Mouse (Mus musculus): Measurements from ENCODE around the gene Fermt2. TPM values are rescaled to one million over a fixed set of nuclear protein-coding genes. Genes with fewer than 3 reads are reported as not detected.
A peak's percentile ranks its signal among the peaks of the same experiment; 100 is the strongest.

Fermt2 gene
- 81.2 and 83.2 TPM in 2 replicates for polyA plus RNA-seq (2014; fragmentation: Nextera tagmentation; extraction: Ambion mirVana)

- Histone ChIP-seq H3K4me3 (ENCODE audit: low read depth, low read length) (peak within 1 kb of the TSS; percentile 80), H3K36me3 (replicated peaks; ENCODE audit: control insufficient read depth, insufficient read depth, low read depth, low read length) (no peaks in the 10 kb centered on the region), H3K27ac (replicated peaks; ENCODE audit: low read depth, low read length) (peak within 1 kb of the TSS; percentile 96), H3K4me1 (ENCODE audit: control insufficient read depth, insufficient read depth, low read length) (no peaks in the 10 kb centered on the region), H3K27me3 (ENCODE audit: control insufficient read depth, insufficient read depth, low read length) (no peaks in the 10 kb centered on the region), H3K9me3 (replicated peaks; ENCODE audit: control insufficient read depth, low read length) (no peaks in the 10 kb centered on the region), H3K4me2 (ENCODE audit: low read depth, low read length) (peak within 1 kb of the TSS; percentile 76), H3K9ac (replicated peaks; ENCODE audit: low read length) (peak within 1 kb of the TSS; percentile 87)
- under 1% methylated on average over 81 of the region's 126 CpGs for WGBS
- DNase-seq (ENCODE audit: low spot score) (peak; percentile 91), ATAC-seq (replicated peaks; ENCODE audit: insufficient number of reproducible peaks, low FRiP score, low TSS enrichment, low read depth) (peak; percentile 90)
Measured at GRCm38 (mm10) chr14:45529411-45530363, at the start of gene Fermt2. Gene Fermt2 (minus strand): TSS chr14:45530118.

GRCm38 (mm10) chr14:45566066-45566937 is 36.4 kb upstream of the Fermt2 start:
- peak overlapping the region; percentile 44 for H3K4me2 ChIP-seq (ENCODE audit: low read depth, low read length)
- no peaks in the 10 kb centered on the region for H3K4me1 ChIP-seq (ENCODE audit: control insufficient read depth, insufficient read depth, low read length)
- peak; percentile 85 for DNase-seq (ENCODE audit: low spot score)
- no peak overlapping the region for H3K27ac ChIP-seq (replicated peaks; ENCODE audit: low read depth, low read length)
- no peaks in the 10 kb centered on the region for H3K9me3 ChIP-seq (replicated peaks; ENCODE audit: control insufficient read depth, low read length)
- H3K4me3 ChIP-seq (ENCODE audit: low read depth, low read length) = peak overlapping the region; percentile 21; the same call in 1 of the 2 replicates
- H3K27me3 ChIP-seq (ENCODE audit: control insufficient read depth, insufficient read depth, low read length) = no peaks in the 10 kb centered on the region
- H3K9ac ChIP-seq (replicated peaks; ENCODE audit: low read length) = peak overlapping the region; percentile 41; the same call in 1 of the 2 replicates
- ATAC-seq (replicated peaks; ENCODE audit: insufficient number of reproducible peaks, low FRiP score, low TSS enrichment, low read depth) = no peak; the same call in 1 of the 2 replicates
- no peaks in the 10 kb centered on the region for H3K36me3 ChIP-seq (replicated peaks; ENCODE audit: control insufficient read depth, insufficient read depth, low read depth, low read length)
- WGBS = 17% methylated on average over 32 of the region's 33 CpGs

GRCm38 (mm10) chr14:45565216-45566065 is 35.5 kb upstream of the Fermt2 start:
- no peaks in the 10 kb centered on the region for H3K27me3 ChIP-seq (ENCODE audit: control insufficient read depth, insufficient read depth, low read length)
- H3K27ac ChIP-seq (replicated peaks; ENCODE audit: low read depth, low read length) = peak overlapping the region; percentile 56
- no peaks in the 10 kb centered on the region for H3K36me3 ChIP-seq (replicated peaks; ENCODE audit: control insufficient read depth, insufficient read depth, low read depth, low read length)
- no peaks in the 10 kb centered on the region for H3K9me3 ChIP-seq (replicated peaks; ENCODE audit: control insufficient read depth, low read length)
- 7% methylated on average over 20 of the region's 20 CpGs for WGBS
- H3K4me2 ChIP-seq (ENCODE audit: low read depth, low read length) = peak overlapping the region; percentile 19
- peak overlapping the region; percentile 41; the same call in 1 of the 2 replicates for H3K9ac ChIP-seq (replicated peaks; ENCODE audit: low read length)
- no peak; the same call in 1 of the 2 replicates for ATAC-seq (replicated peaks; ENCODE audit: insufficient number of reproducible peaks, low FRiP score, low TSS enrichment, low read depth)
- DNase-seq (ENCODE audit: low spot score) = peak; percentile 66
- H3K4me1 ChIP-seq (ENCODE audit: control insufficient read depth, insufficient read depth, low read length) = no peaks in the 10 kb centered on the region
- H3K4me3 ChIP-seq (ENCODE audit: low read depth, low read length) = 0 out of 2 replicates have a peak overlapping the region, but pooled peaks have one; percentile 1

GRCm38 (mm10) chr14:45563577-45563976 is 33.7 kb upstream of the Fermt2 start:
- Histone ChIP-seq H3K4me2 (ENCODE audit: low read depth, low read length) (no peak overlapping the region), H3K9me3 (replicated peaks; ENCODE audit: control insufficient read depth, low read length) (no peaks in the 10 kb centered on the region), H3K4me3 (ENCODE audit: low read depth, low read length) (no peak overlapping the region), H3K4me1 (ENCODE audit: control insufficient read depth, insufficient read depth, low read length) (no peaks in the 10 kb centered on the region), H3K27ac (replicated peaks; ENCODE audit: low read depth, low read length) (no peak overlapping the region), H3K9ac (replicated peaks; ENCODE audit: low read length) (no peak overlapping the region), H3K36me3 (replicated peaks; ENCODE audit: control insufficient read depth, insufficient read depth, low read depth, low read length) (no peaks in the 10 kb centered on the region), H3K27me3 (ENCODE audit: control insufficient read depth, insufficient read depth, low read length) (no peaks in the 10 kb centered on the region)
- WGBS = 88% methylated on average over 1 of the region's 1 CpGs
- DNase-seq (ENCODE audit: low spot score) (no peak), ATAC-seq (replicated peaks; ENCODE audit: insufficient number of reproducible peaks, low FRiP score, low TSS enrichment, low read depth) (no peak)

DNA sequence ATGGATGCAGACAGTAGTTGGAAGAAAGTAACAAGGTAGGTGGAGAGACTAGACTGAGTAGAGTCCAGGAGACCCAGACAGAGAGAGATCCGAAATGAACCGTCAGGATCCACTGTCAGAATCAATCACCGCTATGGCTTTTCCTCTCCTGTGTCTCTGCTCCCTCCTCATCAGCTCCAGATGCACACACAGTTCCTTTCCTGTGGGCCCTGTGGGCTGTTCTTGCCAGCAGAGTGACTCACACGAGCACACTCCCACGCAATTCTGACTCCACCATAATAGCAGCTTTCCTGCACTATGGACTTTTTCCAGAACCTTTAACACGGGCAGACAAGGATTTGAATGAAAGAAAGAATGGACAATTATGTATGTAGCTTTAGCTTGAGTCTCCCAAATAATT is 31.8 kb upstream of the Fermt2 start:
- DNase-seq (ENCODE audit: low spot score) (no peak), ATAC-seq (replicated peaks; ENCODE audit: insufficient number of reproducible peaks, low FRiP score, low TSS enrichment, low read depth) (no peak)
- no peak overlapping the region for H3K27ac ChIP-seq (replicated peaks; ENCODE audit: low read depth, low read length)
- no peaks in the 10 kb centered on the region for H3K27me3 ChIP-seq (ENCODE audit: control insufficient read depth, insufficient read depth, low read length)
- no peak overlapping the region for H3K4me2 ChIP-seq (ENCODE audit: low read depth, low read length)
- H3K36me3 ChIP-seq (replicated peaks; ENCODE audit: control insufficient read depth, insufficient read depth, low read depth, low read length) = no peaks in the 10 kb centered on the region
- whole genome bisulfite sequencing = 83% methylated on average over 6 of the region's 6 CpGs
- H3K9ac ChIP-seq (replicated peaks; ENCODE audit: low read length) = no peak overlapping the region
- H3K4me3 ChIP-seq (ENCODE audit: low read depth, low read length) = no peak overlapping the region
- no peaks in the 10 kb centered on the region for H3K4me1 ChIP-seq (ENCODE audit: control insufficient read depth, insufficient read depth, low read length)
- H3K9me3 ChIP-seq (replicated peaks; ENCODE audit: control insufficient read depth, low read length) = no peaks in the 10 kb centered on the region

GRCm38 (mm10) chr14:45559018-45559417 is 29.1 kb upstream of the Fermt2 start:
- no peak overlapping the region for H3K27ac ChIP-seq (replicated peaks; ENCODE audit: low read depth, low read length)
- ATAC-seq (replicated peaks; ENCODE audit: insufficient number of reproducible peaks, low FRiP score, low TSS enrichment, low read depth) (no peak), DNase-seq (ENCODE audit: low spot score) (no peak)
- 89% methylated on average over 1 of the region's 1 CpGs for WGBS
- H3K4me1 ChIP-seq (ENCODE audit: control insufficient read depth, insufficient read depth, low read length) = no peaks in the 10 kb centered on the region
- no peak overlapping the region for H3K4me3 ChIP-seq (ENCODE audit: low read depth, low read length)
- no peaks in the 10 kb centered on the region for H3K27me3 ChIP-seq (ENCODE audit: control insufficient read depth, insufficient read depth, low read length)
- no peak overlapping the region for H3K4me2 ChIP-seq (ENCODE audit: low read depth, low read length)
- H3K9me3 ChIP-seq (replicated peaks; ENCODE audit: control insufficient read depth, low read length) = no peaks in the 10 kb centered on the region
- no peaks in the 10 kb centered on the region for H3K36me3 ChIP-seq (replicated peaks; ENCODE audit: control insufficient read depth, insufficient read depth, low read depth, low read length)
- no peak overlapping the region for H3K9ac ChIP-seq (replicated peaks; ENCODE audit: low read length)

DNA sequence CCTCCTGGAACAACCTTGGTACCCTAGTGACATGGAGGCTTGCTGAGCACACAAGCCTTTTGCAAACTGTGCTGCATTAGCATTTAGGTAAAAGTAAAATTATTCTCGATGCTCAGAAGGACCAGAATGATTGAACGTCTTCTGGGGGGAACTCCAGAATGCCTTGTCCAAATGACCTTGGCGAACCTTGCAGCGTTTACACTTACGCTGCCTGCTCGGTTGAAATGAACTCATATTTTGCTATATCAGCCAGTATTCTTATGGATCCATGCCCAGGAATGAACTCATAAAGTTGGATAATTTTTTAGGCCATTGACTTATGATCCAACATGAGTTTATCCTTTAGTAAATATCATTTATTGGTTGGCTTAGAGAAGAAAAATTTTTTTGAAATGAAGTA is 24.4 kb upstream of the Fermt2 start:
- 89% methylated on average over 6 of the region's 6 CpGs for WGBS
- Histone ChIP-seq H3K36me3 (replicated peaks; ENCODE audit: control insufficient read depth, insufficient read depth, low read depth, low read length) (no peaks in the 10 kb centered on the region), H3K27me3 (ENCODE audit: control insufficient read depth, insufficient read depth, low read length) (no peaks in the 10 kb centered on the region), H3K4me1 (ENCODE audit: control insufficient read depth, insufficient read depth, low read length) (no peaks in the 10 kb centered on the region), H3K4me2 (ENCODE audit: low read depth, low read length) (no peak overlapping the region), H3K9ac (replicated peaks; ENCODE audit: low read length) (no peak overlapping the region), H3K9me3 (replicated peaks; ENCODE audit: control insufficient read depth, low read length) (no peaks in the 10 kb centered on the region), H3K4me3 (ENCODE audit: low read depth, low read length) (no peak overlapping the region), H3K27ac (replicated peaks; ENCODE audit: low read depth, low read length) (no peak overlapping the region)
- DNase-seq (ENCODE audit: low spot score) = no peak
- ATAC-seq (replicated peaks; ENCODE audit: insufficient number of reproducible peaks, low FRiP score, low TSS enrichment, low read depth) = no peak
